Mouse (Mus musculus) myocyte (in vitro differentiated cells): Measurements from ENCODE around the gene Sema3b. TPM values are rescaled to one million over a fixed set of nuclear protein-coding genes. Genes with fewer than 3 reads are reported as not detected.
A peak's percentile ranks its signal among the peaks of the same experiment; 100 is the strongest.

Source experiments
- H3K27me3 ChIP-seq: one replicate; pipeline ENCODE4 v1.6.1; 2011; ENCODE audit not compliant: control insufficient read depth, insufficient read depth, insufficient read length
- H3K36me3 ChIP-seq: one replicate; pipeline ENCODE4 v1.6.1; 2011; ENCODE audit not compliant: control insufficient read depth, insufficient read depth
- H3K4me2 ChIP-seq: one replicate; pipeline ENCODE4 v1.6.1; 2011; ENCODE audit warnings: low read depth, control low read depth
- H3K4me3 ChIP-seq: one replicate; pipeline ENCODE4 v1.5.1; 2011; ENCODE audit warnings: mild to moderate bottlenecking, control low read depth, moderate library complexity
- H3K79me2 ChIP-seq: one replicate; pipeline ENCODE4 v1.6.1; 2011; ENCODE audit not compliant: control insufficient read depth, insufficient read depth
- H3ac ChIP-seq: one replicate; pipeline ENCODE4 v1.6.1; 2011; ENCODE audit not compliant: control insufficient read depth, insufficient read length
- CEBPB ChIP-seq: IDR thresholded peaks from 2 replicates; pipeline ENCODE4 v1.6.1; 2011; ENCODE audit warnings: mild to moderate bottlenecking, moderate library complexity; ENCODE audit not compliant: poor library complexity, insufficient read depth, severe bottlenecking
- E2F4 ChIP-seq: IDR thresholded peaks from one replicate; pipeline ENCODE4 v1.6.1; 2011; ENCODE audit warnings: mild to moderate bottlenecking, control low read depth, moderate library complexity; ENCODE audit not compliant: insufficient read depth
- MAX ChIP-seq: IDR thresholded peaks from one replicate; pipeline ENCODE4 v1.6.1; 2011; ENCODE audit warnings: low read depth, mild to moderate bottlenecking, control low read depth
- MYOD1 ChIP-seq, 3 experiments: IDR thresholded peaks; one replicate each; pipeline ENCODE4 v1.6.1; 2011; ENCODE audit warnings: control low read depth in 2 of 3, low read depth in 2 of 3, mild to moderate bottlenecking in 2 of 3, moderate library complexity in 1 of 3; ENCODE audit not compliant: insufficient read length in 2 of 3, control insufficient read depth in 1 of 3
- MYOG ChIP-seq, 3 experiments: IDR thresholded peaks; one replicate each; pipeline ENCODE4 v1.6.1; 2011; ENCODE audit warnings: control low read depth in 2 of 3, low read depth in 2 of 3, mild to moderate bottlenecking in 2 of 3; ENCODE audit not compliant: insufficient read length in 2 of 3, control insufficient read depth in 1 of 3, insufficient read depth in 1 of 3
- POLR2A ChIP-seq: IDR thresholded peaks from one replicate; pipeline ENCODE4 v1.6.1; 2011; ENCODE audit warnings: low read depth, mild to moderate bottlenecking, control low read depth, moderate library complexity; ENCODE audit not compliant: insufficient read length
- POLR2AphosphoS2 ChIP-seq: IDR thresholded peaks from one replicate; pipeline ENCODE4 v1.6.1; 2011; ENCODE audit warnings: low read depth, control low read depth; ENCODE audit not compliant: insufficient read length
- REST ChIP-seq: IDR thresholded peaks from one replicate; pipeline ENCODE4 v1.6.1; 2011; ENCODE audit warnings: mild to moderate bottlenecking, control low read depth, moderate library complexity; ENCODE audit not compliant: insufficient read depth, insufficient read length
- SRF ChIP-seq: IDR thresholded peaks from one replicate; pipeline ENCODE4 v1.6.1; 2011; ENCODE audit warnings: low read depth; ENCODE audit not compliant: control insufficient read depth, insufficient read length
- TCF12 ChIP-seq: IDR thresholded peaks from one replicate; pipeline ENCODE4 v1.6.1; 2011; ENCODE audit warnings: mild to moderate bottlenecking, control low read depth; ENCODE audit not compliant: poor library complexity, insufficient read depth, severe bottlenecking
- TCF3 ChIP-seq: IDR thresholded peaks from one replicate; pipeline ENCODE4 v1.6.1; 2011; ENCODE audit warnings: low read depth, control low read depth; ENCODE audit not compliant: insufficient read length
- USF1 ChIP-seq: IDR thresholded peaks from one replicate; pipeline ENCODE4 v1.6.1; 2011; ENCODE audit warnings: low read depth, mild to moderate bottlenecking, control low read depth, moderate library complexity
- polyA plus RNA-seq: library from polyadenylated mRNA; unstranded; fragments of >200 nt; fragmentation: generic; extraction: Trizol; gene quantifications from one replicate; pipeline ENCODE4 v1.2.1, GENCODE M21; 2012; ENCODE audit warnings: missing spikeins

The Sema3b gene
- polyA plus RNA-seq, 1 experiment, result 59.9 TPM

GRCm38 (mm10) chr9:107579023-107579900 lies 29.8 kb downstream of the Sema3b start:
- Histone ChIP-seq H3K36me3 (no peaks in the 10 kb centered on the region), H3K4me3 (no peak overlapping the region), H3K4me2 (peak overlapping the region; percentile 90), H3ac (no peak overlapping the region), H3K27me3 (no peaks in the 10 kb centered on the region), H3K79me2 (peaks cover 5% of the 10 kb centered on the region)
- TF ChIP-seq POLR2A, result no peak
- no peak for TF ChIP-seq MYOD1 (IDR thresholded peaks at IDR 0.05; ENCODE audit: control insufficient read depth in 1 of 3, insufficient read length in 2 of 3, low read depth in 2 of 3)
- no peak for TF ChIP-seq MAX
- TF ChIP-seq CEBPB, result no peak
- no peak for TF ChIP-seq POLR2AphosphoS2
- no peak for TF ChIP-seq REST
- no peak for TF ChIP-seq TCF3
- TF ChIP-seq TCF12, result no peak
- TF ChIP-seq MYOG (IDR thresholded peaks at IDR 0.05; ENCODE audit: control insufficient read depth in 1 of 3, insufficient read depth in 1 of 3, insufficient read length in 2 of 3, low read depth in 2 of 3), result no peak
- no peak for TF ChIP-seq E2F4
- TF ChIP-seq SRF, result no peak
- no peak for TF ChIP-seq USF1

GRCm38 (mm10) chr9:107578587-107578986 lies 30.4 kb downstream of the Sema3b start, which contains the start of gene Naa80:
Gene Naa80 (plus strand): TSS chr9:107578887.
- Histone ChIP-seq H3K4me3 (no peak within 1 kb of the TSS), H3K27me3 (no peaks in the 10 kb centered on the region), H3K79me2 (peaks cover 5% of the 10 kb centered on the region), H3K36me3 (no peaks in the 10 kb centered on the region), H3ac (no peak within 1 kb of the TSS), H3K4me2 (peak within 1 kb of the TSS; percentile 90)
- TF ChIP-seq USF1 (no peak), CEBPB (no peak), MAX (no peak), TCF3 (no peak), REST (no peak), POLR2AphosphoS2 (no peak), MYOD1 (IDR thresholded peaks at IDR 0.05; ENCODE audit: control insufficient read depth in 1 of 3, insufficient read length in 2 of 3, low read depth in 2 of 3) (no peak), TCF12 (no peak)

- H3K27me3 ChIP-seq, result no peaks in the 10 kb centered on the region
- no peak overlapping the region for H3K4me3 ChIP-seq
- H3K79me2 ChIP-seq, result peaks cover 5% of the 10 kb centered on the region
- no peak overlapping the region for H3ac ChIP-seq
- TF ChIP-seq USF1 (no peak), E2F4 (no peak), TCF3 (no peak), TCF12 (no peak), CEBPB (no peak), MAX (no peak), POLR2A (no peak), MYOD1 (IDR thresholded peaks at IDR 0.05; ENCODE audit: control insufficient read depth in 1 of 3, insufficient read length in 2 of 3, low read depth in 2 of 3) (no peak), REST (no peak), POLR2AphosphoS2 (no peak), MYOG (IDR thresholded peaks at IDR 0.05; ENCODE audit: control insufficient read depth in 1 of 3, insufficient read depth in 1 of 3, insufficient read length in 2 of 3, low read depth in 2 of 3) (no peak)
- no peaks in the 10 kb centered on the region for H3K36me3 ChIP-seq
- H3K4me2 ChIP-seq, result peak overlapping the region; percentile 87
Measured at GRCm38 (mm10) chr9:107577871-107578270, 31.2 kb downstream of the Sema3b start.

- Histone ChIP-seq H3K4me2 (peak within 1 kb of the TSS; percentile 87), H3K27me3 (no peaks in the 10 kb centered on the region), H3K4me3 (peak within 1 kb of the TSS; percentile 22), H3K79me2 (peaks cover 5% of the 10 kb centered on the region), H3ac (no peak within 1 kb of the TSS), H3K36me3 (no peaks in the 10 kb centered on the region)
- TF ChIP-seq TCF3, result no peak
- peak; percentile 45 for TF ChIP-seq POLR2AphosphoS2
- no peak for TF ChIP-seq TCF12
- TF ChIP-seq POLR2A, result peak; percentile 57
- TF ChIP-seq E2F4, result no peak
- TF ChIP-seq MYOD1 (IDR thresholded peaks at IDR 0.05; ENCODE audit: control insufficient read depth in 1 of 3, insufficient read length in 2 of 3, low read depth in 2 of 3), result no peak
- no peak for TF ChIP-seq CEBPB
- no peak for TF ChIP-seq SRF
- no peak for TF ChIP-seq USF1
- no peak for TF ChIP-seq MAX
- no peak for TF ChIP-seq MYOG (IDR thresholded peaks at IDR 0.05; ENCODE audit: control insufficient read depth in 1 of 3, insufficient read depth in 1 of 3, insufficient read length in 2 of 3, low read depth in 2 of 3)
- no peak for TF ChIP-seq REST
Measured at GRCm38 (mm10) chr9:107576357-107577107, 32.5 kb downstream of the Sema3b start, which contains the start of gene Hyal1. Gene Hyal1 (plus strand): TSS chr9:107576927.
